Mouse (Mus musculus) lung, embryonic 15.5 days (tissue): ENCODE results near the gene Btbd19. TPM values are rescaled to one million over a fixed set of nuclear protein-coding genes. Genes with fewer than 3 reads are reported as not detected.

Source experiments
- ATAC-seq: fragments of 200-750 bp; cut with Nextera tagmentation; 2 replicates; pipeline ENCODE4 v1.8.0; 2017; ENCODE audit warnings: moderate number of reproducible peaks, borderline replicate concordance; ENCODE audit not compliant: low FRiP score, low TSS enrichment; ENCODE audit errors: extremely low read depth
- H3K27ac ChIP-seq: fragments of 300-500 bp; sonication (generic); 2 replicates; pipeline ENCODE4 v1.5.1; 2015; ENCODE audit warnings: moderate library complexity, mild to moderate bottlenecking, inconsistent platforms
- H3K27me3 ChIP-seq: fragments of 300-500 bp; sonication (generic); 2 replicates; pipeline ENCODE4 v1.6.1; 2015; ENCODE audit warnings: inconsistent platforms
- H3K36me3 ChIP-seq: fragments of 300-500 bp; sonication (generic); 2 replicates; pipeline ENCODE4 v1.6.1; 2015; ENCODE audit warnings: inconsistent platforms
- H3K4me1 ChIP-seq: fragments of 300-500 bp; sonication (generic); 2 replicates; pipeline ENCODE4 v1.6.1; 2015; ENCODE audit warnings: inconsistent platforms
- H3K4me2 ChIP-seq: fragments of 300-500 bp; sonication (generic); 2 replicates; pipeline ENCODE4 v1.6.1; 2015; ENCODE audit warnings: inconsistent platforms, mild to moderate bottlenecking, moderate library complexity
- H3K4me3 ChIP-seq: fragments of 300-500 bp; sonication (generic); 2 replicates; pipeline ENCODE4 v1.5.1; 2015; ENCODE audit warnings: mild to moderate bottlenecking, inconsistent platforms
- H3K9ac ChIP-seq: fragments of 300-500 bp; sonication (generic); 2 replicates; pipeline ENCODE4 v1.6.1; 2015; ENCODE audit warnings: inconsistent platforms
- H3K9me3 ChIP-seq: fragments of 300-500 bp; sonication (generic); 2 replicates; pipeline ENCODE4 v1.6.1; 2016; ENCODE audit warnings: inconsistent platforms
- WGBS: fragments of 180-500 bp; shearing (Covaris S2); methylation state at CpG from one replicate; pipeline ENCODE4 v1.1.7; 2015; 5-methylcytosine and 5-hydroxymethylcytosine counted together
- polyA plus RNA-seq: library from polyadenylated mRNA; unstranded; fragments of >200 nt; fragmentation: Nextera tagmentation; extraction: Ambion mirVana; gene quantifications from 2 replicates; pipeline ENCODE4 v1.2.1, GENCODE M21; 2015

Btbd19 gene
- polyA plus RNA-seq, 1 experiment from 2014 or later: 6.8 TPM

GRCm38 (mm10) chr4:117148815-117149214, 23.3 kb upstream of the Btbd19 start:
- peaks cover 47% of the 10 kb centered on the region for H3K36me3 ChIP-seq
- no peak overlapping the region for H3K27ac ChIP-seq
- H3K4me3 ChIP-seq: no peak overlapping the region
- H3K9me3 ChIP-seq: no peaks in the 10 kb centered on the region
- no peak overlapping the region for H3K4me2 ChIP-seq
- peaks cover 11% of the 10 kb centered on the region for H3K4me1 ChIP-seq
- no peak for ATAC-seq
- no peak overlapping the region for H3K9ac ChIP-seq
- 62% methylated on average over 21 of the region's 24 CpGs for WGBS
- no peaks in the 10 kb centered on the region for H3K27me3 ChIP-seq

GRCm38 (mm10) chr4:117148047-117148713, 22.7 kb upstream of the Btbd19 start:
- WGBS: 74% methylated on average over 18 of the region's 18 CpGs
- no peak overlapping the region for H3K9ac ChIP-seq
- no peak overlapping the region for H3K4me2 ChIP-seq
- H3K4me3 ChIP-seq: no peak overlapping the region
- H3K27me3 ChIP-seq: no peaks in the 10 kb centered on the region
- H3K27ac ChIP-seq: no peak overlapping the region
- peaks cover 4% of the 10 kb centered on the region for H3K4me1 ChIP-seq
- H3K9me3 ChIP-seq: no peaks in the 10 kb centered on the region
- no peak for ATAC-seq
- H3K36me3 ChIP-seq: peaks cover 40% of the 10 kb centered on the region

- H3K4me1 ChIP-seq: no peaks in the 10 kb centered on the region
- no peak overlapping the region for H3K4me3 ChIP-seq
- 34% methylated on average over 15 of the region's 15 CpGs for WGBS
- H3K9me3 ChIP-seq: no peaks in the 10 kb centered on the region
- no peak overlapping the region for H3K4me2 ChIP-seq
- H3K27ac ChIP-seq: no peak overlapping the region
- H3K9ac ChIP-seq: no peak overlapping the region
- no peak for ATAC-seq
- no peaks in the 10 kb centered on the region for H3K27me3 ChIP-seq
- peaks cover 22% of the 10 kb centered on the region for H3K36me3 ChIP-seq
Measured at GRCm38 (mm10) chr4:117146176-117146575, 20.7 kb upstream of the Btbd19 start.

- Histone ChIP-seq H3K9ac (no peak overlapping the region), H3K36me3 (peaks cover 13% of the 10 kb centered on the region), H3K4me1 (no peaks in the 10 kb centered on the region), H3K27me3 (no peaks in the 10 kb centered on the region), H3K4me2 (no peak overlapping the region), H3K27ac (no peak overlapping the region), H3K4me3 (no peak overlapping the region), H3K9me3 (no peaks in the 10 kb centered on the region)
- 91% methylated on average over 13 of the region's 13 CpGs for WGBS
- ATAC-seq: no peak
Measured at GRCm38 (mm10) chr4:117145248-117145647, 19.7 kb upstream of the Btbd19 start.

GRCm38 (mm10) chr4:117143023-117143422, 17.5 kb upstream of the Btbd19 start:
- Histone ChIP-seq H3K27me3 (no peaks in the 10 kb centered on the region), H3K36me3 (no peaks in the 10 kb centered on the region), H3K4me2 (no peak overlapping the region), H3K27ac (no peak overlapping the region), H3K4me1 (no peaks in the 10 kb centered on the region), H3K4me3 (no peak overlapping the region), H3K9me3 (no peaks in the 10 kb centered on the region), H3K9ac (no peak overlapping the region)
- 46% methylated on average over 7 of the region's 7 CpGs for WGBS
- ATAC-seq: no peak

- H3K4me2 ChIP-seq: no peak overlapping the region
- H3K9ac ChIP-seq: no peak overlapping the region
- H3K4me3 ChIP-seq: no peak overlapping the region
- no peak for ATAC-seq
- no peaks in the 10 kb centered on the region for H3K4me1 ChIP-seq
- no peaks in the 10 kb centered on the region for H3K36me3 ChIP-seq
- no peaks in the 10 kb centered on the region for H3K9me3 ChIP-seq
- 32% methylated on average over 4 of the region's 4 CpGs for WGBS
- H3K27ac ChIP-seq: no peak overlapping the region
- H3K27me3 ChIP-seq: no peaks in the 10 kb centered on the region
Measured at GRCm38 (mm10) chr4:117140613-117141012, 15.1 kb upstream of the Btbd19 start.

- Histone ChIP-seq H3K9me3 (no peaks in the 10 kb centered on the region), H3K9ac (no peak overlapping the region), H3K36me3 (no peaks in the 10 kb centered on the region), H3K27ac (no peak overlapping the region), H3K4me2 (no peak overlapping the region), H3K4me1 (peaks cover 2% of the 10 kb centered on the region; the same call in 1 of the 2 replicates), H3K27me3 (no peaks in the 10 kb centered on the region), H3K4me3 (no peak overlapping the region)
- 6% methylated on average over 2 of the region's 2 CpGs for WGBS
- ATAC-seq: no peak
Measured at GRCm38 (mm10) chr4:117139217-117139612, 13.7 kb upstream of the Btbd19 start.

- no peak for ATAC-seq
- no peak overlapping the region for H3K9ac ChIP-seq
- H3K4me2 ChIP-seq: no peak overlapping the region
- H3K27ac ChIP-seq: no peak overlapping the region
- no peaks in the 10 kb centered on the region for H3K9me3 ChIP-seq
- WGBS: 67% methylated on average over 16 of the region's 17 CpGs
- no peaks in the 10 kb centered on the region for H3K27me3 ChIP-seq
- H3K36me3 ChIP-seq: no peaks in the 10 kb centered on the region
- H3K4me3 ChIP-seq: no peak overlapping the region
- peaks cover 4% of the 10 kb centered on the region; the same call in 1 of the 2 replicates for H3K4me1 ChIP-seq
Measured at GRCm38 (mm10) chr4:117138295-117139216, 13.0 kb upstream of the Btbd19 start.

GRCm38 (mm10) chr4:117136034-117136433, 10.5 kb upstream of the Btbd19 start:
- no peaks in the 10 kb centered on the region for H3K9me3 ChIP-seq
- 21% methylated on average over 8 of the region's 8 CpGs for WGBS
- H3K36me3 ChIP-seq: no peaks in the 10 kb centered on the region
- H3K27me3 ChIP-seq: peaks cover 20% of the 10 kb centered on the region
- no peak overlapping the region for H3K27ac ChIP-seq
- H3K4me1 ChIP-seq: peaks cover 14% of the 10 kb centered on the region
- H3K4me2 ChIP-seq: no peak overlapping the region
- H3K4me3 ChIP-seq: no peak overlapping the region
- no peak for ATAC-seq
- no peak overlapping the region for H3K9ac ChIP-seq

GRCm38 (mm10) chr4:117134601-117134995, 9.1 kb upstream of the Btbd19 start:
- WGBS: 14% methylated on average over 2 of the region's 2 CpGs

GRCm38 (mm10) chr4:117133817-117134600, 8.5 kb upstream of the Btbd19 start, which contains the start of gene Plk3:
Plk3 (minus strand) TSS chr4:117133963.
- H3K9me3 ChIP-seq: no peaks in the 10 kb centered on the region
- no peak within 1 kb of the TSS for H3K27ac ChIP-seq
- 3% methylated on average over 45 of the region's 48 CpGs for whole genome bisulfite sequencing
- peak within 1 kb of the TSS; percentile 100 for H3K4me2 ChIP-seq
- ATAC-seq: peak; percentile 90
- H3K4me1 ChIP-seq: peaks cover 14% of the 10 kb centered on the region
- peaks cover 20% of the 10 kb centered on the region for H3K27me3 ChIP-seq
- H3K4me3 ChIP-seq: peak within 1 kb of the TSS; percentile 89
- H3K36me3 ChIP-seq: no peaks in the 10 kb centered on the region
- peak within 1 kb of the TSS; percentile 88 for H3K9ac ChIP-seq

More at GRCm38 (mm10) chr4:117134601-117134995, 9.1 kb upstream of the Btbd19 start:
- Histone ChIP-seq H3K9ac (no peak overlapping the region), H3K36me3 (no peaks in the 10 kb centered on the region), H3K9me3 (no peaks in the 10 kb centered on the region), H3K4me2 (no peak overlapping the region), H3K27ac (no peak overlapping the region), H3K27me3 (peaks cover 20% of the 10 kb centered on the region), H3K4me1 (peaks cover 14% of the 10 kb centered on the region), H3K4me3 (0 out of 2 replicates have a peak overlapping the region, but pooled peaks have one; percentile 89)
- ATAC-seq: no peak
